Mouse (Mus musculus): ENCODE data around the gene Ezr. TPM values are rescaled to one million over a fixed set of nuclear protein-coding genes. Genes with fewer than 3 reads are reported as not detected.
A peak's percentile ranks its signal among the peaks of the same experiment; 100 is the strongest.

Gene Ezr
- polyA plus RNA-seq, 1 experiment from 2014 or later: 43.3 TPM

GRCm38 (mm10) chr17:6798392-6799061 is 15.9 kb upstream of the Ezr start:
- H3K9me3 ChIP-seq (replicated peaks; ENCODE audit: control insufficient read depth, low read length): 0 out of 2 replicates have a peak, but pooled peaks cover 4% of the 10 kb centered on the region
- ATAC-seq (ENCODE audit: low read depth): no peak

GRCm38 (mm10) chr17:6797471-6797870 is 14.9 kb upstream of the Ezr start:
- 0 out of 2 replicates have a peak, but pooled peaks cover 4% of the 10 kb centered on the region for H3K9me3 ChIP-seq (replicated peaks; ENCODE audit: control insufficient read depth, low read length)
- no peaks in the 10 kb centered on the region for H3K36me3 ChIP-seq (ENCODE audit: control insufficient read depth, insufficient read depth)
- H3K4me2 ChIP-seq (ENCODE audit: low read depth, low read length): no peak overlapping the region
- no peak for ATAC-seq (ENCODE audit: low read depth)
- H3K27me3 ChIP-seq (ENCODE audit: control insufficient read depth, insufficient read depth, low read depth, low read length): no peaks in the 10 kb centered on the region; the same call in 1 of the 2 replicates
- H3K4me1 ChIP-seq (ENCODE audit: control insufficient read depth, low read depth, low read length): peaks cover 4% of the 10 kb centered on the region
- WGBS (ENCODE audit: insufficient replicate concordance): 58% methylated on average over 4 of the region's 4 CpGs
- no peak overlapping the region for H3K4me3 ChIP-seq (ENCODE audit: low read depth, low read length)
- H3K27ac ChIP-seq (ENCODE audit: low read length): no peak overlapping the region
- H3K9ac ChIP-seq (ENCODE audit: low read depth, low read length): no peak overlapping the region

More at GRCm38 (mm10) chr17:6798392-6799061, 15.9 kb upstream of the Ezr start:
- H3K27me3 ChIP-seq (ENCODE audit: control insufficient read depth, insufficient read depth, low read depth, low read length): no peaks in the 10 kb centered on the region
- peak overlapping the region; percentile 8; the same call in 1 of the 2 replicates for H3K9ac ChIP-seq (ENCODE audit: low read depth, low read length)
- peak overlapping the region; percentile 29; the same call in 1 of the 2 replicates for H3K4me2 ChIP-seq (ENCODE audit: low read depth, low read length)
- no peak overlapping the region for H3K4me3 ChIP-seq (ENCODE audit: low read depth, low read length)
- no peaks in the 10 kb centered on the region for H3K36me3 ChIP-seq (ENCODE audit: control insufficient read depth, insufficient read depth)
- WGBS (ENCODE audit: insufficient replicate concordance): 49% methylated on average over 12 of the region's 12 CpGs
- no peak overlapping the region for H3K27ac ChIP-seq (ENCODE audit: low read length)
- H3K4me1 ChIP-seq (ENCODE audit: control insufficient read depth, low read depth, low read length): peaks cover 5% of the 10 kb centered on the region

- Histone ChIP-seq H3K4me3 (ENCODE audit: low read depth, low read length) (no peak overlapping the region), H3K27ac (ENCODE audit: low read length) (no peak overlapping the region), H3K9me3 (replicated peaks; ENCODE audit: control insufficient read depth, low read length) (no peaks in the 10 kb centered on the region), H3K36me3 (ENCODE audit: control insufficient read depth, insufficient read depth) (no peaks in the 10 kb centered on the region), H3K4me2 (ENCODE audit: low read depth, low read length) (no peak overlapping the region), H3K9ac (ENCODE audit: low read depth, low read length) (no peak overlapping the region), H3K4me1 (ENCODE audit: control insufficient read depth, low read depth, low read length) (peaks cover 4% of the 10 kb centered on the region), H3K27me3 (ENCODE audit: control insufficient read depth, insufficient read depth, low read depth, low read length) (peaks cover 2% of the 10 kb centered on the region; the same call in 1 of the 2 replicates)
- WGBS (ENCODE audit: insufficient replicate concordance): 38% methylated on average over 12 of the region's 12 CpGs
- no peak for ATAC-seq (ENCODE audit: low read depth)
These were observed 11.7 kb upstream of the Ezr start for GRCm38 (mm10) chr17:6794160-6794751.

- Histone ChIP-seq H3K9me3 (replicated peaks; ENCODE audit: control insufficient read depth, low read length) (no peaks in the 10 kb centered on the region), H3K27ac (ENCODE audit: low read length) (no peak overlapping the region), H3K4me2 (ENCODE audit: low read depth, low read length) (no peak overlapping the region), H3K4me1 (ENCODE audit: control insufficient read depth, low read depth, low read length) (no peaks in the 10 kb centered on the region), H3K4me3 (ENCODE audit: low read depth, low read length) (no peak overlapping the region), H3K9ac (ENCODE audit: low read depth, low read length) (no peak overlapping the region), H3K36me3 (ENCODE audit: control insufficient read depth, insufficient read depth) (no peaks in the 10 kb centered on the region), H3K27me3 (ENCODE audit: control insufficient read depth, insufficient read depth, low read depth, low read length) (peaks cover 2% of the 10 kb centered on the region; the same call in 1 of the 2 replicates)
- no peak for ATAC-seq (ENCODE audit: low read depth)
- WGBS (ENCODE audit: insufficient replicate concordance): 68% methylated on average over 9 of the region's 9 CpGs
These were observed 7.1 kb upstream of the Ezr start for GRCm38 (mm10) chr17:6789581-6790118.

- Histone ChIP-seq H3K9ac (ENCODE audit: low read depth, low read length) (no peak overlapping the region), H3K36me3 (ENCODE audit: control insufficient read depth, insufficient read depth) (no peaks in the 10 kb centered on the region), H3K27me3 (ENCODE audit: control insufficient read depth, insufficient read depth, low read depth, low read length) (peaks cover 2% of the 10 kb centered on the region; the same call in 1 of the 2 replicates), H3K4me3 (ENCODE audit: low read depth, low read length) (no peak overlapping the region), H3K27ac (ENCODE audit: low read length) (no peak overlapping the region), H3K4me2 (ENCODE audit: low read depth, low read length) (no peak overlapping the region), H3K9me3 (replicated peaks; ENCODE audit: control insufficient read depth, low read length) (no peaks in the 10 kb centered on the region), H3K4me1 (ENCODE audit: control insufficient read depth, low read depth, low read length) (no peaks in the 10 kb centered on the region)
- no peak for ATAC-seq (ENCODE audit: low read depth)
These were observed 6.5 kb upstream of the Ezr start for GRCm38 (mm10) chr17:6789103-6789502.

GRCm38 (mm10) chr17:6787241-6787640 is 4.7 kb upstream of the Ezr start:
- no peak for ATAC-seq (ENCODE audit: low read depth)
- Histone ChIP-seq H3K27ac (ENCODE audit: low read length) (no peak overlapping the region), H3K9ac (ENCODE audit: low read depth, low read length) (no peak overlapping the region), H3K36me3 (ENCODE audit: control insufficient read depth, insufficient read depth) (no peaks in the 10 kb centered on the region), H3K9me3 (replicated peaks; ENCODE audit: control insufficient read depth, low read length) (no peaks in the 10 kb centered on the region), H3K4me1 (ENCODE audit: control insufficient read depth, low read depth, low read length) (peaks cover 4% of the 10 kb centered on the region; the same call in 1 of the 2 replicates), H3K4me2 (ENCODE audit: low read depth, low read length) (no peak overlapping the region), H3K27me3 (ENCODE audit: control insufficient read depth, insufficient read depth, low read depth, low read length) (0 out of 2 replicates have a peak, but pooled peaks cover 2% of the 10 kb centered on the region), H3K4me3 (ENCODE audit: low read depth, low read length) (no peak overlapping the region)
- WGBS (ENCODE audit: insufficient replicate concordance): 68% methylated on average over 4 of the region's 4 CpGs

- H3K4me1 ChIP-seq (ENCODE audit: control insufficient read depth, low read depth, low read length): peaks cover 28% of the 10 kb centered on the region
- WGBS (ENCODE audit: insufficient replicate concordance): 53% methylated on average over 10 of the region's 10 CpGs
- no peaks in the 10 kb centered on the region for H3K27me3 ChIP-seq (ENCODE audit: control insufficient read depth, insufficient read depth, low read depth, low read length)
- H3K4me2 ChIP-seq (ENCODE audit: low read depth, low read length): peak overlapping the region; percentile 99
- no peak for ATAC-seq (ENCODE audit: low read depth)
- H3K36me3 ChIP-seq (ENCODE audit: control insufficient read depth, insufficient read depth): no peaks in the 10 kb centered on the region
- no peaks in the 10 kb centered on the region for H3K9me3 ChIP-seq (replicated peaks; ENCODE audit: control insufficient read depth, low read length)
- peak overlapping the region; percentile 90 for H3K9ac ChIP-seq (ENCODE audit: low read depth, low read length)
- peak overlapping the region; percentile 89 for H3K4me3 ChIP-seq (ENCODE audit: low read depth, low read length)
- no peak overlapping the region for H3K27ac ChIP-seq (ENCODE audit: low read length)
These were observed 1.3 kb upstream of the Ezr start for GRCm38 (mm10) chr17:6783756-6784357.

GRCm38 (mm10) chr17:6783006-6783661 is 550 bp upstream of the Ezr start:
- peaks cover 34% of the 10 kb centered on the region for H3K4me1 ChIP-seq (ENCODE audit: control insufficient read depth, low read depth, low read length)
- ATAC-seq (ENCODE audit: low read depth): peak; percentile 49
- H3K4me2 ChIP-seq (ENCODE audit: low read depth, low read length): peak overlapping the region; percentile 99
- WGBS (ENCODE audit: insufficient replicate concordance): under 1% methylated on average over 52 of the region's 58 CpGs
- H3K9ac ChIP-seq (ENCODE audit: low read depth, low read length): peak overlapping the region; percentile 90
- H3K27me3 ChIP-seq (ENCODE audit: control insufficient read depth, insufficient read depth, low read depth, low read length): no peaks in the 10 kb centered on the region
- H3K9me3 ChIP-seq (replicated peaks; ENCODE audit: control insufficient read depth, low read length): no peaks in the 10 kb centered on the region
- H3K27ac ChIP-seq (ENCODE audit: low read length): peak overlapping the region; percentile 89
- H3K4me3 ChIP-seq (ENCODE audit: low read depth, low read length): peak overlapping the region; percentile 89
- H3K36me3 ChIP-seq (ENCODE audit: control insufficient read depth, insufficient read depth): no peaks in the 10 kb centered on the region

Measured in liver, embryonic 16.5 days (tissue).